Mouse (Mus musculus) heart, adult 2 months (tissue): Measurements from ENCODE around the gene Wnt7a.

ENCODE experiments used
- CTCF ChIP-seq: fragments of 200-600 bp; IDR thresholded peaks from 2 replicates; pipeline ENCODE4 v1.8.1; 2022; ENCODE audit warnings: antibody characterized with exemption, mild to moderate bottlenecking, moderate library complexity
- POLR2A ChIP-seq: fragments of 200-500 bp; IDR thresholded peaks from 2 replicates; pipeline ENCODE4 v1.6.1; 2011; ENCODE audit warnings: mild to moderate bottlenecking, low read depth, low read length, control low read depth; ENCODE audit not compliant: insufficient read depth

GRCm38 (mm10) chr6:91452056-91452455 lies 40.9 kb upstream of the Wnt7a start:
- no peak for TF ChIP-seq POLR2A
- TF ChIP-seq CTCF, result no peak
